12 mouse cellular contexts compared by ENCODE assay signal in genomic region chr2:37974201-37974600, GRCm38 (mm10).
"Had no signal": no experiment of that assay in that cellular context is flagged by ENCODE, and none has a peak within 500 bp of the region (broad histone marks: within the 10 kb centered on the region; RNA-seq: fewer than 3 reads in every experiment).

No protein-coding gene starts in this region.

- DNase-seq: kidney, adult 8-10 months; kidney, postnatal 10 days; kidney, postnatal 4 days; left cerebral cortex, postnatal 4 days; liver, embryonic 13.5 days; lung, embryonic 14.5 days; midbrain, embryonic 14.5 days; thymus, adult 18-20 months; thymus, postnatal 36 days had no signal

- H3K4me3 ChIP-seq: kidney, embryonic 15.5 days; liver, embryonic 13.5 days had no signal

- H3K27me3 ChIP-seq: kidney, embryonic 15.5 days; liver, embryonic 13.5 days had no signal

- H3K4me2 ChIP-seq: kidney, embryonic 15.5 days; liver, embryonic 13.5 days; lung, embryonic 14.5 days had no signal

- H3K9me3 ChIP-seq: kidney, embryonic 15.5 days; liver, embryonic 13.5 days had no signal

- ATAC-seq: lung, postnatal 0 days had no signal

- H3K27ac ChIP-seq: kidney, embryonic 15.5 days; liver, embryonic 13.5 days; macrophage had no signal

- H3K36me3 ChIP-seq: kidney, embryonic 15.5 days had no signal

- H3K9ac ChIP-seq: kidney, embryonic 15.5 days; liver, embryonic 13.5 days; lung, embryonic 14.5 days had no signal

- H3K4me1 ChIP-seq: liver, embryonic 13.5 days had no signal
